ENCODE assay signal across 23 mouse cellular contexts in genomic region chr4:109884333-109884732, GRCm38 (mm10).
A peak's percentile ranks its signal among the peaks of the same experiment; 100 is the strongest.
DNase-seq lines count a peak whose midpoint lies in the region; ATAC-seq lines count a peak whose summit lies in the region.
"Had no signal": no experiment of that assay in that cellular context is flagged by ENCODE, and none has a peak within 500 bp of the region (broad histone marks: within the 10 kb centered on the region; RNA-seq: fewer than 3 reads in every experiment).

No protein-coding gene starts in this region.

- H3K9me3 ChIP-seq in forebrain, embryonic 11.5 days (ENCODE audit: control insufficient read depth, low read length) = no peaks in the 10 kb centered on the region
- no peaks in the 10 kb centered on the region for H3K9me3 ChIP-seq in forebrain, embryonic 14.5 days (replicated peaks; ENCODE audit: control insufficient read depth, low read length)
- no peaks in the 10 kb centered on the region for H3K9me3 ChIP-seq in midbrain, embryonic 10.5 days (replicated peaks)
- no peaks in the 10 kb centered on the region for H3K9me3 ChIP-seq in midbrain, embryonic 13.5 days
- H3K9me3 ChIP-seq in limb, embryonic 10.5 days (replicated peaks) = no peaks in the 10 kb centered on the region
- H3K9me3 ChIP-seq: hindbrain, embryonic 12.5 days; limb, embryonic 13.5 days; liver, embryonic 13.5 days; lung, embryonic 15.5 days; neural tube, embryonic 15.5 days had no signal

- 13% methylated on average over 4 of the region's 4 CpGs for WGBS in forebrain, embryonic 11.5 days
- 16% methylated on average over 4 of the region's 4 CpGs for WGBS in forebrain, embryonic 14.5 days
- WGBS in midbrain, embryonic 10.5 days = 21% methylated on average over 4 of the region's 4 CpGs
- WGBS in midbrain, embryonic 13.5 days = 10% methylated on average over 4 of the region's 4 CpGs
- WGBS in limb, embryonic 10.5 days = 61% methylated on average over 4 of the region's 4 CpGs

- no peak overlapping the region for H3K4me3 ChIP-seq in forebrain, embryonic 11.5 days (ENCODE audit: low read depth, low read length)
- H3K4me3 ChIP-seq in forebrain, embryonic 14.5 days (ENCODE audit: low read depth, low read length) = no peak overlapping the region
- no peak overlapping the region for H3K4me3 ChIP-seq in midbrain, embryonic 10.5 days
- no peak overlapping the region for H3K4me3 ChIP-seq in midbrain, embryonic 13.5 days (replicated peaks)
- H3K4me3 ChIP-seq in limb, embryonic 10.5 days = no peak overlapping the region
- H3K4me3 ChIP-seq: hindbrain, embryonic 12.5 days; limb, embryonic 13.5 days; liver, embryonic 13.5 days; lung, embryonic 15.5 days; neural tube, embryonic 15.5 days had no signal

- H3K9ac ChIP-seq in forebrain, embryonic 11.5 days (ENCODE audit: low read length) = no peak overlapping the region
- no peak overlapping the region for H3K9ac ChIP-seq in forebrain, embryonic 14.5 days (ENCODE audit: low read length)
- H3K9ac ChIP-seq in midbrain, embryonic 13.5 days (replicated peaks) = no peak overlapping the region
- H3K9ac ChIP-seq: hindbrain, embryonic 12.5 days; limb, embryonic 13.5 days; liver, embryonic 13.5 days; lung, embryonic 15.5 days; neural tube, embryonic 15.5 days had no signal

- H3K4me1 ChIP-seq in forebrain, embryonic 11.5 days (replicated peaks; ENCODE audit: control insufficient read depth, insufficient read depth, low read length) = peaks cover 3% of the 10 kb centered on the region; the same call in 1 of the 2 replicates
- H3K4me1 ChIP-seq in forebrain, embryonic 14.5 days (ENCODE audit: control insufficient read depth, insufficient read depth, low read length) = no peaks in the 10 kb centered on the region
- H3K4me1 ChIP-seq in midbrain, embryonic 10.5 days = peaks cover 40% of the 10 kb centered on the region
- H3K4me1 ChIP-seq in midbrain, embryonic 13.5 days (replicated peaks) = no peaks in the 10 kb centered on the region
- H3K4me1 ChIP-seq in limb, embryonic 10.5 days = peaks cover 12% of the 10 kb centered on the region
- H3K4me1 ChIP-seq: hindbrain, embryonic 12.5 days; liver, embryonic 13.5 days; lung, embryonic 15.5 days; neural tube, embryonic 15.5 days had no signal

- no peak for DNase-seq in forebrain, embryonic 11.5 days (ENCODE audit: low spot score)
- DNase-seq in forebrain, embryonic 14.5 days (ENCODE audit: low spot score) = no peak
- peak; percentile 25 for DNase-seq in midbrain, embryonic 10.5 days (ENCODE audit: low spot score)
- DNase-seq in embryo, embryonic 10.5 days (ENCODE audit: low spot score) = peak; percentile 48
- no peak for DNase-seq in limb, embryonic 10.5 days (ENCODE audit: low spot score)
- DNase-seq in adrenal gland, postnatal 25 days = no peak
- no peak for DNase-seq in thymus, postnatal 10 days (ENCODE audit: low spot score in 2 of 2)
- DNase-seq: cerebellum, adult 9-11 months; gastrocnemius, postnatal 36 days; kidney, adult 2 months; kidney, postnatal 25 days; liver, embryonic 13.5 days; midbrain, embryonic 14.5 days; thymus, adult 2 months had no signal

- H3K27me3 ChIP-seq in forebrain, embryonic 11.5 days (ENCODE audit: control insufficient read depth, insufficient read depth, low read length) = no peaks in the 10 kb centered on the region
- no peaks in the 10 kb centered on the region for H3K27me3 ChIP-seq in forebrain, embryonic 14.5 days (replicated peaks; ENCODE audit: control insufficient read depth, insufficient read depth, low read length)
- H3K27me3 ChIP-seq in midbrain, embryonic 10.5 days (ENCODE audit: low read depth, poor library complexity, severe bottlenecking) = no peaks in the 10 kb centered on the region
- H3K27me3 ChIP-seq in midbrain, embryonic 13.5 days = no peaks in the 10 kb centered on the region
- H3K27me3 ChIP-seq in limb, embryonic 10.5 days (ENCODE audit: low read depth, poor library complexity, severe bottlenecking) = no peaks in the 10 kb centered on the region
- H3K27me3 ChIP-seq: hindbrain, embryonic 12.5 days; limb, embryonic 13.5 days; liver, embryonic 13.5 days; lung, embryonic 15.5 days; neural tube, embryonic 15.5 days had no signal

- 0 out of 2 replicates have a peak, but pooled peaks have one; percentile 33 for ATAC-seq in forebrain, embryonic 11.5 days (replicated peaks; ENCODE audit: low FRiP score)
- ATAC-seq in forebrain, embryonic 14.5 days = no peak
- ATAC-seq in midbrain, embryonic 13.5 days = no peak
- ATAC-seq: CD4-positive, CD25-positive, alpha-beta regulatory T cell, adult 4 months; forebrain, embryonic 16.5 days; inflammation-experienced regulatory T-cells, adult 6 months had no signal

- H3K4me2 ChIP-seq in forebrain, embryonic 11.5 days (ENCODE audit: low read depth, low read length, severe bottlenecking) = no peak overlapping the region
- H3K4me2 ChIP-seq in forebrain, embryonic 14.5 days (ENCODE audit: low read length) = no peak overlapping the region
- no peak overlapping the region for H3K4me2 ChIP-seq in midbrain, embryonic 13.5 days (replicated peaks)
- H3K4me2 ChIP-seq: hindbrain, embryonic 12.5 days; limb, embryonic 13.5 days; liver, embryonic 13.5 days; lung, embryonic 15.5 days; neural tube, embryonic 15.5 days had no signal

- H3K36me3 ChIP-seq in forebrain, embryonic 11.5 days (ENCODE audit: control insufficient read depth, insufficient read depth, low read length) = no peaks in the 10 kb centered on the region
- H3K36me3 ChIP-seq in forebrain, embryonic 14.5 days (ENCODE audit: control insufficient read depth, insufficient read depth, low read length) = no peaks in the 10 kb centered on the region
- H3K36me3 ChIP-seq in midbrain, embryonic 10.5 days = no peaks in the 10 kb centered on the region
- H3K36me3 ChIP-seq in midbrain, embryonic 13.5 days = no peaks in the 10 kb centered on the region
- peaks cover 6% of the 10 kb centered on the region; the same call in 1 of the 2 replicates for H3K36me3 ChIP-seq in limb, embryonic 10.5 days
- H3K36me3 ChIP-seq: hindbrain, embryonic 12.5 days; lung, embryonic 15.5 days; neural tube, embryonic 15.5 days had no signal

- H3K27ac ChIP-seq in forebrain, embryonic 11.5 days (ENCODE audit: low read depth, low read length) = no peak overlapping the region
- H3K27ac ChIP-seq in forebrain, embryonic 14.5 days (ENCODE audit: low read depth, low read length) = no peak overlapping the region
- H3K27ac ChIP-seq in midbrain, embryonic 10.5 days (replicated peaks) = no peak overlapping the region
- no peak overlapping the region for H3K27ac ChIP-seq in midbrain, embryonic 13.5 days
- H3K27ac ChIP-seq in limb, embryonic 10.5 days = 0 out of 2 replicates have a peak overlapping the region, but pooled peaks have one; percentile 42
- H3K27ac ChIP-seq: hindbrain, embryonic 12.5 days; limb, embryonic 13.5 days; liver, embryonic 13.5 days; lung, embryonic 15.5 days; macrophage; neural tube, embryonic 15.5 days had no signal

Comparison
In these comparisons a context has a peak if more than half of its experiments do, and no peak if none do; other contexts are left out.
1. DNase-seq: peak in midbrain, embryonic 10.5 days (single experiment) and embryo, embryonic 10.5 days (single experiment); none in forebrain, embryonic 11.5 days (single experiment), forebrain, embryonic 14.5 days (single experiment), limb, embryonic 10.5 days (single experiment), adrenal gland, postnatal 25 days (single experiment) and thymus, postnatal 10 days (0 of 2).